In genomic region chr9:58489133-58489864, GRCm38 (mm10) we compare ENCODE assay signal across 9 mouse cellular contexts. TPM values are rescaled to one million over a fixed set of nuclear protein-coding genes. Genes with fewer than 3 reads are reported as not detected.
DNase-seq lines count a peak whose midpoint lies in the region; ATAC-seq and TF ChIP-seq lines count a peak whose summit lies in the region.
"Had no signal": no experiment of that assay in that cellular context is flagged by ENCODE, and none has a peak within 500 bp of the region (broad histone marks: within the 10 kb centered on the region; RNA-seq: fewer than 3 reads in every experiment).

No protein-coding gene starts in this region.

- no peaks in the 10 kb centered on the region for H3K9me3 ChIP-seq in embryonic facial prominence, embryonic 10.5 days
- H3K9me3 ChIP-seq in intestine, postnatal 0 days (ENCODE audit: control insufficient read depth), result no peaks in the 10 kb centered on the region

- no peaks in the 10 kb centered on the region for H3K79me3 ChIP-seq in C2C12 (ENCODE audit: low read depth)

- H3K79me2 ChIP-seq in C2C12 (ENCODE audit: control insufficient read depth, insufficient read depth), result no peaks in the 10 kb centered on the region

- no peak for TF ChIP-seq CTCF in C2C12 (IDR thresholded peaks at IDR 0.05; ENCODE audit: control insufficient read depth, insufficient read depth, insufficient read length)
- TF ChIP-seq CTCF in intestine, postnatal 0 days (IDR thresholded peaks at IDR 0.05; ENCODE audit: low read depth), result no peak
- TF ChIP-seq CTCF in olfactory bulb, adult 2 months (IDR thresholded peaks at IDR 0.05; ENCODE audit: insufficient read depth, low read depth, low read length), result no peak

- peaks cover 45% of the 10 kb centered on the region for H3K4me1 ChIP-seq in embryonic facial prominence, embryonic 10.5 days
- H3K4me1 ChIP-seq in intestine, postnatal 0 days (replicated peaks; ENCODE audit: control insufficient read depth, insufficient read depth, low read length), result no peaks in the 10 kb centered on the region
- peaks cover 39% of the 10 kb centered on the region for H3K4me1 ChIP-seq in olfactory bulb, adult 2 months (ENCODE audit: control insufficient read depth, insufficient read depth, low read length)

- H3ac ChIP-seq in C2C12 (ENCODE audit: control insufficient read depth, insufficient read length, low read depth), result peak overlapping the region; percentile 85

- peak; percentile 4; the same call in 1 of the 2 replicates for TF ChIP-seq POLR2A in olfactory bulb, adult 2 months (IDR thresholded peaks at IDR 0.05; ENCODE audit: insufficient read depth, low read depth, low read length)

- H3K27ac ChIP-seq in embryonic facial prominence, embryonic 10.5 days (replicated peaks), result peak overlapping the region; percentile 89
- no peak overlapping the region for H3K27ac ChIP-seq in intestine, postnatal 0 days (ENCODE audit: low read depth, low read length)
- peak overlapping the region; percentile 92 for H3K27ac ChIP-seq in olfactory bulb, adult 2 months (ENCODE audit: insufficient read depth, low read depth, low read length)

- 2% methylated on average over 13 of the region's 13 CpGs for WGBS in embryonic facial prominence, embryonic 10.5 days
- WGBS in intestine, postnatal 0 days, result 12% methylated on average over 13 of the region's 13 CpGs
- 3% methylated on average over 13 of the region's 13 CpGs for WGBS in olfactory bulb, adult 2 months

- H3K27me3 ChIP-seq in C2C12 (ENCODE audit: control insufficient read depth, insufficient read depth, insufficient read length), result no peaks in the 10 kb centered on the region
- peaks cover 83% of the 10 kb centered on the region for H3K27me3 ChIP-seq in embryonic facial prominence, embryonic 10.5 days (replicated peaks; ENCODE audit: low read depth, poor library complexity, severe bottlenecking)
- H3K27me3 ChIP-seq in intestine, postnatal 0 days (replicated peaks; ENCODE audit: control insufficient read depth, insufficient read depth, low read length), result peaks cover 44% of the 10 kb centered on the region

- peak overlapping the region; percentile 7; the same call in 1 of the 2 replicates for H3K9ac ChIP-seq in intestine, postnatal 0 days (ENCODE audit: low read depth, low read length)

- no peak for ATAC-seq in intestine, postnatal 0 days

- peak; percentile 18 for DNase-seq in gastrocnemius, postnatal 10 days
- DNase-seq in gastrocnemius, postnatal 25 days, result no peak
- DNase-seq in embryonic facial prominence, embryonic 10.5 days (ENCODE audit: low spot score), result peak; percentile 43
- DNase-seq in urinary bladder, adult 18-20 months (ENCODE audit: low spot score in 2 of 2), result no peak
- no peak for DNase-seq in right cerebral cortex, postnatal 36 days (ENCODE audit: low spot score in 2 of 2)

- H3K4me2 ChIP-seq in intestine, postnatal 0 days (replicated peaks; ENCODE audit: low read depth), result peak overlapping the region; percentile 86

- H3K4me3 ChIP-seq in C2C12 (ENCODE audit: insufficient read depth, poor library complexity, severe bottlenecking), result peak overlapping the region; percentile 32
- H3K4me3 ChIP-seq in embryonic facial prominence, embryonic 10.5 days, result peak overlapping the region; percentile 79
- H3K4me3 ChIP-seq in intestine, postnatal 0 days (ENCODE audit: low read depth, low read length), result peak overlapping the region; percentile 50
- H3K4me3 ChIP-seq in olfactory bulb, adult 2 months (ENCODE audit: insufficient read depth, low read depth, low read length), result peak overlapping the region; percentile 71

- no peaks in the 10 kb centered on the region for H3K36me3 ChIP-seq in C2C12 (ENCODE audit: control insufficient read depth, insufficient read depth)
- H3K36me3 ChIP-seq in embryonic facial prominence, embryonic 10.5 days (replicated peaks), result peaks cover 3% of the 10 kb centered on the region; the same call in 1 of the 2 replicates
- no peaks in the 10 kb centered on the region for H3K36me3 ChIP-seq in intestine, postnatal 0 days (ENCODE audit: control insufficient read depth, insufficient read depth)

TF ChIP-seq in C2C12, 6 proteins besides CTCF, POLR2A, EP300 and RAD21:
- no peak for TF ChIP-seq CEBPB (IDR thresholded peaks at IDR 0.05; ENCODE audit: low read depth)
- TF ChIP-seq MAX (IDR thresholded peaks at IDR 0.05), result no peak
- TF ChIP-seq MYOG (IDR thresholded peaks at IDR 0.05; ENCODE audit: control insufficient read depth, extremely low read depth, insufficient read length), result no peak
- TF ChIP-seq FOSL1 (IDR thresholded peaks at IDR 0.05; ENCODE audit: insufficient read depth, low read length, poor library complexity, severe bottlenecking), result no peak
- TF ChIP-seq USF1 (IDR thresholded peaks at IDR 0.05; ENCODE audit: low read depth), result no peak
- no peak for TF ChIP-seq MYOD1 (IDR thresholded peaks at IDR 0.05; ENCODE audit: control insufficient read depth, insufficient read length, low read depth)

RNA-seq across cellular contexts. Expression of gene Insyn1, which starts 0.9 kb away (rescaled TPM):
- 1 to 10 TPM; 7.9 to 9.9 TPM for total RNA-seq in gastrocnemius, postnatal 10 days (2021)
- total RNA-seq in gastrocnemius, postnatal 25 days (2021), result 10 to 100 TPM; 11.1 to 12.3 TPM
- 23.3 TPM for polyA plus RNA-seq in C2C12 (2012; fragmentation: generic; extraction: Trizol)
- 0.85 and 1.1 TPM in 2 replicates for polyA plus RNA-seq in embryonic facial prominence, embryonic 10.5 days (2016; fragmentation: Nextera tagmentation; extraction: Ambion mirVana)
- polyA plus RNA-seq in intestine, postnatal 0 days (2015; fragmentation: Nextera tagmentation; extraction: Ambion mirVana), result 0.25 and 0.37 TPM in 2 replicates
- polyA plus RNA-seq in olfactory bulb, adult 2 months (2012; ENCODE audit: insufficient read depth, insufficient read length, low replicate concordance, missing spikeins), result not detected in 2 replicates
- total RNA-seq: MEL had no signal

Comparison
In these comparisons a context has a peak if more than half of its experiments do, and no peak if none do; other contexts are left out.
1. DNase-seq: peak in gastrocnemius, postnatal 10 days (single experiment) and embryonic facial prominence, embryonic 10.5 days (single experiment); none in gastrocnemius, postnatal 25 days (single experiment), urinary bladder, adult 18-20 months (0 of 2) and right cerebral cortex, postnatal 36 days (0 of 2).
2. Peak in every context shown above with its lines, with median percentiles within 50 percentile points of each other: H3K4me3 ChIP-seq.